Mouse (Mus musculus): Measurements from ENCODE around the gene Plcb4.

GRCm38 (mm10) chr2:135641002-135641401, 17.8 kb upstream of the Plcb4 start:
- TF ChIP-seq CTCF (IDR thresholded peaks at IDR 0.05; ENCODE audit: insufficient read depth, low read length) (no peak), POLR2A (IDR thresholded peaks at IDR 0.05; ENCODE audit: borderline replicate concordance, extremely low read depth, low read depth, low read length) (no peak)
